In genomic region chr1:74000810-74001448, GRCm38 (mm10) we compare ENCODE assay signal across 8 mouse cellular contexts.
DNase-seq lines count a peak whose midpoint lies in the region; ATAC-seq and TF ChIP-seq lines count a peak whose summit lies in the region.

No protein-coding gene starts in this region.

- WGBS in heart, embryonic 10.5 days: 65% methylated on average over 2 of the region's 2 CpGs
- 58% methylated on average over 2 of the region's 2 CpGs for WGBS in lung, embryonic 16.5 days
- WGBS in intestine, postnatal 0 days: 50% methylated on average over 2 of the region's 2 CpGs
- WGBS in stomach, embryonic 16.5 days: 48% methylated on average over 2 of the region's 2 CpGs

- DNase-seq in heart, embryonic 10.5 days (ENCODE audit: low spot score): no peak
- no peak for DNase-seq in heart, postnatal 14 days
- no peak for DNase-seq in lung, postnatal 4 days
- DNase-seq in cerebellum, adult 11 months: no peak
- no peak for DNase-seq in adrenal gland, postnatal 14 days

- no peaks in the 10 kb centered on the region for H3K27me3 ChIP-seq in heart, embryonic 10.5 days (ENCODE audit: insufficient read depth, poor library complexity, severe bottlenecking)
- H3K27me3 ChIP-seq in lung, embryonic 16.5 days (ENCODE audit: control insufficient read depth, insufficient read depth, low read depth, low read length): no peaks in the 10 kb centered on the region
- no peaks in the 10 kb centered on the region for H3K27me3 ChIP-seq in intestine, postnatal 0 days (replicated peaks; ENCODE audit: control insufficient read depth, insufficient read depth, low read length)
- H3K27me3 ChIP-seq in stomach, embryonic 16.5 days (ENCODE audit: control insufficient read depth, insufficient read depth, low read length): no peaks in the 10 kb centered on the region

- ATAC-seq in lung, embryonic 16.5 days (ENCODE audit: low read depth): no peak
- peak; percentile 48 for ATAC-seq in intestine, postnatal 0 days
- no peak for ATAC-seq in stomach, embryonic 16.5 days (ENCODE audit: insufficient read depth, low FRiP score)

- TF ChIP-seq CTCF in intestine, postnatal 0 days (IDR thresholded peaks at IDR 0.05; ENCODE audit: low read depth): no peak

- H3K4me3 ChIP-seq in heart, embryonic 10.5 days: no peak overlapping the region
- no peak overlapping the region for H3K4me3 ChIP-seq in lung, embryonic 16.5 days (ENCODE audit: low read length)
- no peak overlapping the region for H3K4me3 ChIP-seq in intestine, postnatal 0 days (ENCODE audit: low read depth, low read length)
- H3K4me3 ChIP-seq in stomach, embryonic 16.5 days (replicated peaks; ENCODE audit: low read length): no peak overlapping the region

- no peaks in the 10 kb centered on the region for H3K9me3 ChIP-seq in heart, embryonic 10.5 days
- H3K9me3 ChIP-seq in lung, embryonic 16.5 days (ENCODE audit: control insufficient read depth, low read length): no peaks in the 10 kb centered on the region
- no peaks in the 10 kb centered on the region for H3K9me3 ChIP-seq in intestine, postnatal 0 days (ENCODE audit: control insufficient read depth)
- no peaks in the 10 kb centered on the region for H3K9me3 ChIP-seq in stomach, embryonic 16.5 days (replicated peaks; ENCODE audit: control insufficient read depth, low read length)

- H3K4me1 ChIP-seq in heart, embryonic 10.5 days: peaks cover 86% of the 10 kb centered on the region
- H3K4me1 ChIP-seq in lung, embryonic 16.5 days (replicated peaks; ENCODE audit: control insufficient read depth, insufficient read depth, low read length): peaks cover 79% of the 10 kb centered on the region
- 0 out of 2 replicates have a peak, but pooled peaks cover 3% of the 10 kb centered on the region for H3K4me1 ChIP-seq in intestine, postnatal 0 days (replicated peaks; ENCODE audit: control insufficient read depth, insufficient read depth, low read length)
- peaks cover 34% of the 10 kb centered on the region for H3K4me1 ChIP-seq in stomach, embryonic 16.5 days (ENCODE audit: control insufficient read depth, insufficient read depth, low read length)

- peaks cover 21% of the 10 kb centered on the region for H3K36me3 ChIP-seq in heart, embryonic 10.5 days
- peaks cover 9% of the 10 kb centered on the region; the same call in 1 of the 2 replicates for H3K36me3 ChIP-seq in lung, embryonic 16.5 days (ENCODE audit: control insufficient read depth, insufficient read depth, low read length)
- peaks cover 5% of the 10 kb centered on the region; the same call in 1 of the 2 replicates for H3K36me3 ChIP-seq in intestine, postnatal 0 days (ENCODE audit: control insufficient read depth, insufficient read depth)
- no peaks in the 10 kb centered on the region for H3K36me3 ChIP-seq in stomach, embryonic 16.5 days (ENCODE audit: control insufficient read depth, insufficient read depth, low read length)

- no peak overlapping the region for H3K9ac ChIP-seq in lung, embryonic 16.5 days (ENCODE audit: low read length)
- no peak overlapping the region for H3K9ac ChIP-seq in intestine, postnatal 0 days (ENCODE audit: low read depth, low read length)
- H3K9ac ChIP-seq in stomach, embryonic 16.5 days (ENCODE audit: low read length): peak overlapping the region; percentile 19; the same call in 1 of the 2 replicates

- H3K27ac ChIP-seq in heart, embryonic 10.5 days: peak overlapping the region; percentile 88
- H3K27ac ChIP-seq in lung, embryonic 16.5 days (ENCODE audit: low read length): peak overlapping the region; percentile 88
- H3K27ac ChIP-seq in intestine, postnatal 0 days (ENCODE audit: low read depth, low read length): no peak overlapping the region
- H3K27ac ChIP-seq in stomach, embryonic 16.5 days (ENCODE audit: low read length): peak overlapping the region; percentile 42; the same call in 1 of the 2 replicates

- intact Hi-C loops in heart, postnatal 14 days (cut with DNase I): no loop called here

- no peak overlapping the region for H3K4me2 ChIP-seq in lung, embryonic 16.5 days (ENCODE audit: low read depth, low read length)
- H3K4me2 ChIP-seq in intestine, postnatal 0 days (replicated peaks; ENCODE audit: low read depth): no peak overlapping the region
- H3K4me2 ChIP-seq in stomach, embryonic 16.5 days (ENCODE audit: low read depth, low read length): no peak overlapping the region
